Mouse (Mus musculus) ZHBTc4 (cell line): Measurements from ENCODE around the gene Doc2g.
A peak's percentile ranks its signal among the peaks of the same experiment; 100 is the strongest.

ENCODE experiments used
- DNase-seq: peaks from one replicate; pipeline ENCODE4 v3.0.0-alpha.2; 2011; ENCODE audit warnings: low read depth, low spot score

Gene Doc2g

DNA sequence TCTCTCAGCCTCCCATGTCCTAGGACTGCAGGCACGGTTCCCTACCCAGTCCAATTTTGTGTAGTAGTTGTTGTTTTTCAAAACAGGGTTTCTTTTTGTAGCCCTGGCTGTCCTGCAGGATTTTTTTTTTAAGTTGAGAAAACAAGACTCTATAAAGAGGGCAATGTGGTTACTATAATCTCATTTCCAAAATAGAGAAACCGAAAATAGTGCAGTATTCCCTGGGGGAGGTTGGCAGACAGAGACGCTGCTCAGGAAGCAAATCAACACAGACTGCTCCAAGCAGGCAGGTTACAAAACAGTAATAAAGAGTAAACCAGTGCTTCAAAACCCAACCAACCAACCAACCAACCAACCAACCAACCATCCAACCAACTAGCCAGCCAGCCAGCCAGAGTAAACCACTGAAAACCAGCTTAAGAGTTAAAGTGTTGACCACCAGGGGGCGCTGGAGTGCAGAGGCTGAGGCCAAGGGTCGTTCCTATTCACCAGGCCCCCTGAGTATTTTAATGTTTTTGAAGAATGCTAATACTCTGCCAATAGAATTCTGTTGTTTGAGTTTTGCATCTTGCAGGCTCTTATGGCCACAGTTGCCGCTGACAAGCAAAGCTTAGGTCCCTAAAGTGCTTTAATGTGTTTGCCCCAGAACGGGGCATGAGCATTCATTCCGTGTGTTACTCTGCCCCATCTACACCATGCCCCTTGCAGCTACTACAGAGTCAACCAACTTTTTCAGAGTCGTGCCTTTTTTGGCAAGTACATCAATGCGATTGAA is 48.8 kb downstream of the Doc2g start:
- peak; percentile 74 for DNase-seq

DNA sequence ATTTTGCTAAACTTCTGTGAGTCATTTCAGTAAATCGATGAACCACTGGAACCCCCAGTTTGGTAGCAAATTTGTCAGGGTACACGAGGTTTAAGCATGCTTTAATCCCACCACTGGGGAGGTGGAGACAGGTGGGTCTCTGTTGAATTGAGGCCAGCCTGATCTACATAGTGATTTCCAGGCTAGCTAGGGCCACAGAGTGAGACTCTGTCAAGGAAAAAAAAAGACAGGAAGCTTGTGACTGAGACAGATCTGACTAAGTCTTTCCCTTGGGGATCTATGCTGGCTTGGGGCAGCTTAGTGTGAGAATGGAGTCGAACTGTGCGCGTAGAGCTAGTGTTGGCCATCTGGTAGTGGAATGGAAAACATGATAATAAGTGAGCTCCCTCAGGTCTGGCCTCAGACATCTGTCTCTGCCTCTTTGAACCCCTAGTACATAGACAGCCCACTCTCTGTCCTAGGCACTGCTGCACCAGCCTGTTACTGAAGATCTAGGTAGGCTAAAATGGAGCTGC is 49.5 kb downstream of the Doc2g start:
- DNase-seq: no peak

DNA sequence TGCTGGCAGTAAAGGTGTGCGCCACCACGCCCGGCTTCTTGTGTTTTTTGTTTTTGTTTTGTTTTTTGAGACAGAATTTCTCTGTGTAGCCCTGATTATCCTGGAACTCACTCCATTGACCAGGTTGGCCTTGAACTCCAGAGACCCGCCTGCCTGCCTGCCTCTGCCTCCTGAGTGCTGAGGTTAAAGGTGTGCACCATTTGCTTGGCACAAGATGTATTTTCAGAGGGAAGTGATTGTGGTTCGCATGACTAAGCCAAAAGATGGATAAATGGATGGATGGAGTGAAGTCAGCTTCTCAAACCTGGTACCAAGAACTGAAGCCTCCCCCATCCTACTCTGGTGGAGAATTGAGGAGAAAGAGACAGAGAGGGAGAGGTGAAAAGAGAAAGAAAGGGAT is 51.5 kb downstream of the Doc2g start:
- DNase-seq: no peak

DNA sequence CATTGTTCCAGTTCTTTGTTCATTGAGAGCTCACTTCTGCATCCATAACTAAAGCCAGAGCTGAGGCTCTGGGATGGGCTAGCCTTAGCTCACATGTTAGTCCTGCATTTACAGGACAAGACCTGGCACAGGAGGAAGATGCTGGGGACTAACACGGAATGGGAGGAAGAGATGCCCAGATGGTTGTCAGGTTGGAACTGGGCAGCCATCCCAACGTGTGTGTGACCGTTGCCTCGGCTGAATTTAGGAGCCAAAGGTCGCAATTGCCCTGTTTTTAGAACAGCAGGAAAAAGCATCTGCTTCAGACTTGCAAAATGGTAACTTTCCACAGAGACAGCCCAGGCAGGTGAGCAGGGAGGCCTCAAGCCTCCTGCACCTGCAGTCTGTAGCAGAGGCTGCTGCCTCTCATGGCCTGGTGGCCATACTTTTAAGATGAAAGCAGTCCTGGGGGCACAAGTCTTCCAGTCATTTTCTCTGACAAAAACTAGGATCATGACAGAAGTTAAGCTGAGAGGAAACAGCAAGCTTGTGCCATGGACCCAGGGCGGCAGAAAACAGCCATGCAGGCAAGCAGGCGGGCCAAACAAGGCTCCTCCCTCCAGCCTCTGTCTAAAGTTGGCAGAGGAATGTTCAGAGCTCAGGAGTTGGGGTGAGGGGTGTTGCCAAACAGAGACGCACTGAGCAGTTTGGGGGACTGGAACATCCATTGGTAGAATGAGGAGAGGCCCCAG is 52.3 kb downstream of the Doc2g start:
- DNase-seq: no peak

DNA sequence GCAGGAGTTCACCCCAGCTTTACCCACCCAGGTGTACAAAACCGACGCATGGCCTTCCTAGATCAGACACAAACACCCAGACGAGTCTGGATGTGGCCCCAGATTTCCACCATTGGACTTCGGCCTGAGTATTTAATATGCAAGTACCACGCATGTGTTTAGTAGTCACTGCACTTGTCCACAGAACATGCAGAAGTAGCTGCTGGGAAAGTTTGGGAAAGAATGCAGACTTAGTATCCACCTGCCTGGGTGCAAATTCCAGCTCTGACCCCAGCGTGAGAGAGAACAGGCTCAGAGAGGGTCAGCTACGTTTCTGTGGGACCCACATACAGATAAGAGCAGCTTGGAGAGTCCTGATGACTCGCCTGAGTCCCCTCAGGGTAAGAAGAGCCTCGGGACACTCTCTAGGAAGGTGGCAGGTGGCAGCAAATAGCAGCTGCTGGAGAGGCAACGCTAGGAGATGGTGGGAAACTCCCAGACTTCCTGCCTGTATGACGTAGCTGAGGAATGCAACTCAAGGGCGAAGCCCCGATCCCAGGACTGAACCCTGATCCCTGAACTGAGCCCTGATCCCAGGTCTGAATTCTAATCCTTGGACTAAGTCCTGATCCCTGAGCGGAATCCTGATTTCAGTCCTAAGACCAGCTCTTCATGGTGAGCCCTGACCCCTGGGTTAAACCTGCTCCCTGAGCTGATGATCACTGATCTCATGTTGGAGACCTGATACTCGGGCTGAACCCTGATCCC is 53.0 kb downstream of the Doc2g start:
- DNase-seq: peak; percentile 71
